Mouse (Mus musculus) T-cell, adult 2 months (primary cell): Measurements from ENCODE around the gene Glis3.

Experiments used
- DNase-seq: peaks from one replicate; pipeline ENCODE4 v3.0.0; 2022; ENCODE audit warnings: low spot score

The Glis3 gene

DNA sequence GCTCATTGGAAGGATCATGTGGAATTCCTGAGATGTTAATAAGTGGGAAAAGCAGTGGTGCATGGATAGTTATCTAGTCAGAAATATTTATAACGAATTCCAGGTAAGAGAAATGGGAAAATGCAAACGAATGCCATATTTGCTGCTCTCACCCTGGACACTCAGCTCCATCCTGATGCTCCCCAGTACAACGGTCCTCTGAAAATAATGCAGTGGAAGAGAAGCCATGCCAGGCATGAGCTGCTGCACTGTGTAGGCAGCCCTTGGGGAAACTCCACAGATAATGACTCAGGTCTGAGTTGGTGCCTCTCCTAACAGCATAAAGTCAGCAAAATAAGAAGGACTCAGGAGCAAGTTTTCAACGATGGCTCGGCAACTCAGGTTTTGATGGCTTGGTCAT lies 433.7 kb downstream of the Glis3 start:
- DNase-seq = no peak

- no peak for DNase-seq
Measured at GRCm38 (mm10) chr19:28238073-28238472, 441.8 kb downstream of the Glis3 start.

- DNase-seq = no peak
Measured at GRCm38 (mm10) chr19:28237621-28238020, 442.3 kb downstream of the Glis3 start.

DNA sequence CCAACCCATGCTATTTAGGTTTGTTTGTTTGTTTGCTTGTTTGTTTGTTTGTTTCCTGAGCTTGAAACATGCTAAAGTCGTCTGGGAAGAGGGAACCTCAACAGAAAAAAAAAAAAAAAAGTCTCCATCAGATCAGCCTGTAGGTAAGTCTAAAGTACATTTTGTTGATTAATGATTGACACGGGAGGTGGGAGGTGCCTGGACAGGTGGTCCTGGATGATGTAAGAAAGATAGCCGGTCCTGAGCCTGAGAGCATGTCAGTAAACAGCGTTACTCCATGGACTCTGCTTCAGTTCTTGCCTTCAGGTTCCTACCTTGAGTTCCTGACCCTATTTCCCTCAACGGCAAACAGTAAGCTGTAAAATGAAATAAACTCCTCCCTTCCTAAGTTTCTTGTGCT lies 444.3 kb downstream of the Glis3 start:
- no peak for DNase-seq

DNA sequence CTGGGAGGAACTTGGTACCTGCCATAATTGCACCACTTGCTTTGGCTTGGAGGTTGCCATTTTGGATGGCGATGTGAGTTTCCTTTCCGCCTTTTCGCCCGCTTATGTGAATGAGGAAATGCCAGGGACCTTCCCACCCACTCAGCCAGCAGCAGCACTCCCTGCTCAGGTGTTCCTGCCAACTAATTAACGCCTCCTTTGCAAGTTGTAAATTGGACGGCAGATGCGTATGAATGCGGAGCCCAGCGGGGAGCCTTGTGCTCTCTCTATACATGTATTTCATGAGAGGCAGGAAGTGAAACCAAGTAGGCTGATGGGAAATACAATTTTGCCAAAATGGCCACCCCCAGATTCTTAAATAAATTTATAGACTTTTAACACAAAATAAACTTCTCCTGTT lies 444.8 kb downstream of the Glis3 start:
- no peak for DNase-seq

DNA sequence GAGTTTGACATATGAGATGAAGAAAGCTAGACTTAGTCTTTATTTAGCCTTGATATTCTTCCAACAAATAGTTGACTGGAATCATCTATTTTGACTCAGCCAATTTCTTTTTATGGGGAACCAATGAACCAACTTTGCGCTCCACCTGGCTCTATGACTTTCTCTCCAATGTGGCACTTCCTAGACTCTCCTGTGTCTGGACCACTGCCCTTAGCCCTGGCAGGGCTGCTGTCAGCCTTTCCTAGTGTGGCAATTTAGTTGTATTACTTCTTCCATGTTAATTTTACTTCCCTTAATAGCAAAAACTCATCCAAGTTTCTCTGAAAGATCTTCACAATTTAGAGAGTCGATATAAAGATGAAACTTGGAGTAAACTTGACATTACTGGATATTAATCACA lies 445.2 kb downstream of the Glis3 start:
- DNase-seq = no peak

DNA sequence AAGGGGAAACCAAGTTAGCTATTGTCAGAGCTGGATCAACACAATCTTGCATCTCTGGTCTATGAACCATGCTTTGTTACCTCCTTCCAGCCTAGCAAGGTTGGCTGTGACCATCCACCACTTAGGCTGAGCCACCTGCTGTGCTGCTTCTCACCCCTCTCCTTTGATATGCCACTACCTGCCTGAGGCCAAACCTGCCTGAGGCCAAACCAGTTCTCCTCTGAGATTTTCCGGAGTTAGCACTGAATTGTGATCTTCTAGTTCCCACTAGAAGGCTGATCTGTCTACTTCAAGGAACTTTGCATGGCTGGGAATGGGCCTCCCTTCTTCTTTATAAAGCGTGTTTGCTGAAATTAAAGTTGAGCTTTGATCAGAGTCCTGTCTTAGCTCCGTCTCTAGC lies 448.4 kb downstream of the Glis3 start:
- DNase-seq = no peak

DNA sequence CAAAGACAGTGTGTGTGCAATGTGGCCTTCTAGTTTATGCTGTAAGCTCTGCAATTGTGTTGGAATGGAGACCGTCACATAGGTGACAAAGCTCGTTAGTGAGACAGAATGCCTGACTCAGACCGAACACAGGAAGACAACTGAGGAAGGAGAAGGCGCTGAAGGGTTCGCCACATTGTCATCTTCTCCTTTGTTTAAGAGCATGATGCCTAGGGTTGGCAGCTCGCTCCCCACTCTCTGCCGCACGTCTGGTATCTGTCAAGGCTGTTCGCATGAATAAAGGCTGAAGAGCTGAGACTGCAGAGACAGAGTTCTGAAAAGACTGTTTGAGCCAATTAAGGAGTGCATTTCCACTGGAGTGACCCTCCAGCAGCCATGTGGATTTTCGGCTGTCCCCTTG lies 452.4 kb downstream of the Glis3 start:
- no peak for DNase-seq

DNA sequence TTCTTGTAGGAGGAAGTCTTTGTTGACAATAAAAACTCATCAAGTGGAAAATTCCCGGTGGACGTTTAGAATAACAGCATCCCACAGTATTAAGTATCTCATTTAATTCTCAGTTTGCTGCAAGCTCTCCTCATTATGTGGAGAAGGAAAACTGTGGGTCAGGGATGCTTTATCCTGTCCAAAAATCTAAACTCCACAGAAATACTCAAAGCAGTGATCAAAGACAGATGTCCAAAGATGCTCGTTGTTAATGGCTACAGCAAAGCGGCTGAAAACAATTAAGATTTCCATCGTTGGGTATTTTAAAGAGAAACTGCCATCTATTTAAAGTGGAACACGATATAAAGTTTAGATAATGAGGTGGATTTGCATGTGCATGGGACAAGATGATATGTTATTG lies 454.2 kb downstream of the Glis3 start:
- DNase-seq = no peak

DNA sequence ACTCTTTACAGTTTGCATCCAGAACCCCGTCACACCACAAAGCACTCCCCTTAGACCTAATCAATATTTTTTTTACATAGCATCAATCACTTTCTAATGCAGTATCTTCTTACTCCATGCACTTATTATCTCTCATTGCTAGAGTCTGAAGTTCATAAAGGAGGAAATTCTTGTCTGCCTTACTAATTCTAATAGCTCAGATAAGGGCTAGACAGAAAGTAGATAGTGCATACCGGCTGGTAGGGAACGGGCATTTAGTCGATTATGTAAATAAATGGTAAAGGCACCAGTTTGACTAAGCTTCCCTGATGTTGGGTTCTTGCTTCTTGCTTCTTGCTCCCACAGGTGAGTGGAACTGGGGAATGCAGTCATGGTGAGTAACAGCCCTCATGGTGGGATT lies 468.2 kb downstream of the Glis3 start:
- DNase-seq = no peak
